ENCODE assay signal across 9 mouse cellular contexts in the genomic region with DNA sequence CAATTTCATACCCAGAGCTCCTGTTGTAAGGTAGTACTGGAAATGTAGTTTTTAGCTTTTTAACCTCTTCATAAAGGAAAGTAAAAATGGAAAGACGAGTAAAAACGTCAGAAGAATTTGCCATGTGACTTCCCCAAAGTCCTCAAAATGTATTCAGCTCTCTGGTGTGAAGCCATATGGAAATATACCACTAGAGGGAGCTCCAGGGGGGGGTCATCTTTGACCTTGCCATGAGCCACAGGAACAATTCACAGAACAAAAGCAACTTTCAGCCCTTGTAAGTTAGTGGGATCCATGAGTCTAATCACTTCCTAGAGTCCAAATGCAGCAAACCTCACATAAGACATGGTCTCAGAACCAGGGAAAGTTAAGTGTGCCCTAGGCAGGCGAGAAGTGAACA.
DNase-seq lines count a peak whose midpoint lies in the region; ATAC-seq lines count a peak whose summit lies in the region.
"Had no signal": no experiment of that assay in that cellular context is flagged by ENCODE, and none has a peak within 500 bp of the region (broad histone marks: within the 10 kb centered on the region; RNA-seq: fewer than 3 reads in every experiment).

No protein-coding gene starts in this region.

- DNase-seq in heart, adult 8-10 months (ENCODE audit: low spot score), result peak; percentile 19
- DNase-seq in heart, postnatal 36 days, result no peak
- DNase-seq in 3134 (ENCODE audit: extremely low read depth, insufficient read length, low spot score) (peak; percentile 22), R1 (ENCODE audit: low read depth, low spot score) (peak; percentile 73)
- DNase-seq in B cell, adult 2 months, result no peak
- DNase-seq in thymus, postnatal 4 days, result no peak
- DNase-seq in gastrocnemius, postnatal 36 days, result no peak
- DNase-seq: liver, embryonic 13.5 days had no signal

- intact Hi-C loops in heart, postnatal 36 days (cut with DNase I), result loop anchor here (2.0 kb wide), 1 partner anchor 65 kb away; no protein-coding TSS in a partner anchor
- intact Hi-C loops in gastrocnemius, postnatal 36 days (cut with DNase I), result loop anchor here (5.0 kb wide), 1 partner anchor 65 kb away; no protein-coding TSS in a partner anchor

- ATAC-seq in granulocyte monocyte progenitor cell, adult 5-6 weeks (replicated peaks; ENCODE audit: poor library complexity, severe bottlenecking), result peak; percentile 59

Comparison
In these comparisons a context has a peak if more than half of its experiments do, and no peak if none do; other contexts are left out.
1. DNase-seq: peak in heart, adult 8-10 months (single experiment), 3134 (single experiment) and R1 (single experiment); none in heart, postnatal 36 days (0 of 2), B cell, adult 2 months (0 of 2), thymus, postnatal 4 days (single experiment) and gastrocnemius, postnatal 36 days (0 of 2).